Mouse (Mus musculus): ENCODE measurements at regions not wholly inside any gene's neighbourhood (a gene's known extent, or its start where the extent isn't known, plus 50 kb on each side); places are given as distances from the start of the nearest gene placed in this dataset.

DNA sequence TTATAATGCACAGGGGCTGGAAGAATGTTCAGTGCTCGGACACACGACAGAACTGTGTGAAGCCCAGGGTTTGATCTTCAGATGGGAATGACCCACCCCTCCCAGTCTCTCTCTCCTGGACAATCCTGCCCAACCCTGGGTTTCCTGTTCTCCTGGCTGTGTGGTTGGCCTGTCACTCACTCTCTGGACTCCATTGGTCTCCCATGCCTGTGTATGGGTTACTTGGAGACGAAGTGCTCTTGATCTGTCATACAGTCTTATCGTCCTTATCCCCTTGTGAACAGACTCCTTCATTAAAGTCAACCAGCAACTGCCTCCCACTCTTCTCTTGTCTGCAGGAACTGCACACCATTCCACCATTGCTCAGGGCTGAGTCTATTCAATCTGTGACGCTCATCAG, 247.7 kb upstream of the Adgrl2 start:
- no peak for TF ChIP-seq POLR2A (IDR thresholded peaks at IDR 0.05; ENCODE audit: extremely low read depth, insufficient read depth, low read length)
- no peak for TF ChIP-seq CTCF (IDR thresholded peaks at IDR 0.05; ENCODE audit: low read depth, low read length)
